ENCODE assay signal across 8 mouse cellular contexts in the genomic region with DNA sequence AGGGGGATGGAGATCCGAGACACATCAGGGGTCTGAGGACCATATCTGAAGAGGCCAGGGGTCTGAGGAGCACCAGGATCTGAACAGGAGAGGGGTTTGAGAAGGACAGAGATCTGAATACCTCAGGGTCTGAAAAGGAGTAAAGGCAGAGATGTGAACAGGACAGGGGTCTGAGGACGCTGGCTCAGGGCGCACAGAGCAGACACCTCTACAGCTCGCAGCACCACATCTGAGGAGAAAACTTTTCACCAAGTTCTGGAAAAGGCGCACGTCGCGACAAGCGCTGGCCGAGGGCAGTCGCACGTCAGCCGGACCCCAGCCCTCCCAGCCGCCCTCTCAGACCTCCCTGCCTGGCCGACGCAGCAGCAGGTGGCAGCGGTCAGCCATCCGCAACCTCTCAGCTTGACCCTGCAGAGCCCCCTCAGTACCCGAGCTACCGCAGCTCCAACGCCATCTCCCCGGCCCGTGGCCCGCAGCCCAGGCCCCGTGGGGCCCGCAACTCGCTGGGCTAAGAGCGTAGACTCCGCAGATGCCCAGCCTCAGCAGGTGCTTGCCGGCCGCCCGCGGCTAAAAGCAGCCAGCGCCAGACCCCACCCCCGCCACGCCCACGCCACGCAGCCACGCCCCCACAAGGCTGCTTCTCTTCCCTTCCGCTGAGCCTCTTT. TPM values are rescaled to one million over a fixed set of nuclear protein-coding genes. Genes with fewer than 3 reads are reported as not detected.
DNase-seq lines count a peak whose midpoint lies in the region; ATAC-seq and TF ChIP-seq lines count a peak whose summit lies in the region.

No protein-coding gene starts in this region.

- peak overlapping the region; percentile 71 for H3K9ac ChIP-seq in kidney, postnatal 0 days (ENCODE audit: low read depth, low read length)
- H3K9ac ChIP-seq in embryonic facial prominence, embryonic 11.5 days (replicated peaks; ENCODE audit: low read length): peak overlapping the region; percentile 47; the same call in 1 of the 2 replicates
- peak overlapping the region; percentile 83 for H3K9ac ChIP-seq in hindbrain, embryonic 16.5 days (ENCODE audit: low read depth, low read length)
- H3K9ac ChIP-seq in midbrain, postnatal 0 days (replicated peaks; ENCODE audit: low read length, poor library complexity, severe bottlenecking): peak overlapping the region; percentile 81

- no peaks in the 10 kb centered on the region for H3K27me3 ChIP-seq in kidney, postnatal 0 days (ENCODE audit: insufficient read depth, low read length)
- H3K27me3 ChIP-seq in embryonic facial prominence, embryonic 11.5 days (ENCODE audit: control insufficient read depth, insufficient read depth, low read length): no peaks in the 10 kb centered on the region
- no peaks in the 10 kb centered on the region for H3K27me3 ChIP-seq in hindbrain, embryonic 16.5 days (replicated peaks; ENCODE audit: control insufficient read depth, insufficient read depth, low read length)
- H3K27me3 ChIP-seq in midbrain, postnatal 0 days (ENCODE audit: insufficient read depth, low read length): no peaks in the 10 kb centered on the region

- peak overlapping the region; percentile 92 for H3K4me2 ChIP-seq in kidney, postnatal 0 days (ENCODE audit: low read length)
- peak overlapping the region; percentile 91 for H3K4me2 ChIP-seq in embryonic facial prominence, embryonic 11.5 days (ENCODE audit: low read depth, low read length)
- peak overlapping the region; percentile 96 for H3K4me2 ChIP-seq in hindbrain, embryonic 16.5 days (ENCODE audit: low read length)
- peak overlapping the region; percentile 76 for H3K4me2 ChIP-seq in midbrain, postnatal 0 days (ENCODE audit: low read depth, low read length, poor library complexity, severe bottlenecking)

- H3K4me3 ChIP-seq in kidney, postnatal 0 days (replicated peaks; ENCODE audit: low read depth, low read length): peak overlapping the region; percentile 83
- peak overlapping the region; percentile 73 for H3K4me3 ChIP-seq in embryonic facial prominence, embryonic 11.5 days (ENCODE audit: low read depth, low read length)
- H3K4me3 ChIP-seq in hindbrain, embryonic 16.5 days (ENCODE audit: low read length): peak overlapping the region; percentile 85
- peak overlapping the region; percentile 77 for H3K4me3 ChIP-seq in midbrain, postnatal 0 days (ENCODE audit: low read depth, low read length)

- DNase-seq in kidney, postnatal 0 days (ENCODE audit: low spot score): no peak
- no peak for DNase-seq in kidney, postnatal 14 days
- DNase-seq in embryonic facial prominence, embryonic 11.5 days (ENCODE audit: low spot score): no peak
- DNase-seq in midbrain, postnatal 0 days (ENCODE audit: low spot score): no peak
- no peak for DNase-seq in T-cell, adult 2 months (ENCODE audit: low spot score)
- DNase-seq in urinary bladder, postnatal 14 days (ENCODE audit: low spot score): no peak
- no peak for DNase-seq in gastrocnemius, adult 18-20 months (ENCODE audit: low spot score)

- no peak for ATAC-seq in kidney, postnatal 0 days (replicated peaks; ENCODE audit: low FRiP score, low read depth)
- ATAC-seq in embryonic facial prominence, embryonic 11.5 days (replicated peaks; ENCODE audit: insufficient number of reproducible peaks, low FRiP score, low TSS enrichment, low read depth): peak; percentile 76
- ATAC-seq in hindbrain, embryonic 16.5 days: no peak
- ATAC-seq in midbrain, postnatal 0 days (ENCODE audit: low FRiP score): peak; percentile 8; the same call in 1 of the 2 replicates

- H3K27ac ChIP-seq in kidney, postnatal 0 days: peak overlapping the region; percentile 70; the same call in 1 of the 2 replicates
- no peak overlapping the region for H3K27ac ChIP-seq in embryonic facial prominence, embryonic 11.5 days (replicated peaks; ENCODE audit: low read depth, low read length)
- H3K27ac ChIP-seq in hindbrain, embryonic 16.5 days (ENCODE audit: low read depth, low read length): peak overlapping the region; percentile 92
- peak overlapping the region; percentile 90 for H3K27ac ChIP-seq in midbrain, postnatal 0 days (ENCODE audit: low read depth, low read length)

- peaks cover 11% of the 10 kb centered on the region; the same call in 1 of the 2 replicates for H3K4me1 ChIP-seq in kidney, postnatal 0 days (replicated peaks; ENCODE audit: insufficient read depth, low read length)
- H3K4me1 ChIP-seq in embryonic facial prominence, embryonic 11.5 days (ENCODE audit: control insufficient read depth, insufficient read depth, low read length): peaks cover 5% of the 10 kb centered on the region; the same call in 1 of the 2 replicates
- H3K4me1 ChIP-seq in hindbrain, embryonic 16.5 days (ENCODE audit: control insufficient read depth, insufficient read depth, low read depth, low read length): peaks cover 10% of the 10 kb centered on the region
- no peaks in the 10 kb centered on the region for H3K4me1 ChIP-seq in midbrain, postnatal 0 days (ENCODE audit: insufficient read depth, low read length)

- TF ChIP-seq CTCF in kidney, postnatal 0 days (IDR thresholded peaks at IDR 0.05; ENCODE audit: low read depth): no peak
- no peak for TF ChIP-seq CTCF in midbrain, postnatal 0 days (IDR thresholded peaks at IDR 0.05)

- WGBS in kidney, postnatal 0 days: under 1% methylated on average over 39 of the region's 40 CpGs
- WGBS in embryonic facial prominence, embryonic 11.5 days: 2% methylated on average over 30 of the region's 40 CpGs
- WGBS in hindbrain, embryonic 16.5 days: 2% methylated on average over 33 of the region's 40 CpGs
- under 1% methylated on average over 40 of the region's 40 CpGs for WGBS in midbrain, postnatal 0 days

- H3K36me3 ChIP-seq in kidney, postnatal 0 days (ENCODE audit: insufficient read depth, low read length): no peaks in the 10 kb centered on the region
- H3K36me3 ChIP-seq in embryonic facial prominence, embryonic 11.5 days (replicated peaks; ENCODE audit: control insufficient read depth, insufficient read depth, low read depth, low read length): no peaks in the 10 kb centered on the region
- no peaks in the 10 kb centered on the region for H3K36me3 ChIP-seq in hindbrain, embryonic 16.5 days (ENCODE audit: control insufficient read depth, insufficient read depth, low read length)
- H3K36me3 ChIP-seq in midbrain, postnatal 0 days (ENCODE audit: insufficient read depth, low read length): no peaks in the 10 kb centered on the region

- H3K9me3 ChIP-seq in kidney, postnatal 0 days (replicated peaks; ENCODE audit: low read length): no peaks in the 10 kb centered on the region
- no peaks in the 10 kb centered on the region for H3K9me3 ChIP-seq in embryonic facial prominence, embryonic 11.5 days (replicated peaks; ENCODE audit: control insufficient read depth, low read length)
- no peaks in the 10 kb centered on the region for H3K9me3 ChIP-seq in hindbrain, embryonic 16.5 days (ENCODE audit: control insufficient read depth, low read length)
- H3K9me3 ChIP-seq in midbrain, postnatal 0 days (ENCODE audit: low read length): no peaks in the 10 kb centered on the region

RNA-seq across cellular contexts. Expression of gene Tbc1d14, which starts 11.7 kb away (rescaled TPM):
- 39.7 and 41.6 TPM in 2 replicates for polyA plus RNA-seq in kidney, postnatal 0 days (2015; fragmentation: Nextera tagmentation; extraction: Ambion mirVana)
- polyA plus RNA-seq in embryonic facial prominence, embryonic 11.5 days (2014; fragmentation: Nextera tagmentation; extraction: Ambion mirVana): 40.1 and 42.7 TPM in 2 replicates
- 63.8 and 74.4 TPM in 2 replicates for polyA plus RNA-seq in hindbrain, embryonic 16.5 days (2015; fragmentation: Nextera tagmentation; extraction: Ambion mirVana)
- total RNA-seq in midbrain, postnatal 0 days (2014; rRNA removed): 29.3 and 30.5 TPM in 2 replicates
- 51.0 and 53.3 TPM in 2 replicates for polyA plus RNA-seq in midbrain, postnatal 0 days (2015; fragmentation: Nextera tagmentation; extraction: Ambion mirVana)
- 10 to 100 TPM; 14.5 to 14.6 TPM for total RNA-seq in gastrocnemius, adult 18-20 months (2021)

Comparison
In these comparisons a context has a peak if more than half of its experiments do, and no peak if none do; other contexts are left out.
1. ATAC-seq: peak in embryonic facial prominence, embryonic 11.5 days (single experiment) and midbrain, postnatal 0 days (single experiment); none in kidney, postnatal 0 days (single experiment) and hindbrain, embryonic 16.5 days (single experiment).
2. Peak in every context shown above with its lines, with median percentiles within 50 percentile points of each other: H3K4me2 ChIP-seq, H3K4me3 ChIP-seq and H3K9ac ChIP-seq.